Mouse (Mus musculus) R1 (cell line): ENCODE data around the gene Fam81b.
A peak's percentile ranks its signal among the peaks of the same experiment; 100 is the strongest.
"Not testable (repeated sequence)": the region's sequence is repeated elsewhere in the genome, so short reads cannot be mapped to it uniquely, and the experiment has no call there.

Experiments used
- DNase-seq: peaks from one replicate; pipeline ENCODE4 v3.0.0-alpha.2; 2018; ENCODE audit warnings: low read depth, low spot score

The Fam81b gene

GRCm38 (mm10) chr13:76304637-76305122 is at the start of gene Fam81b:
Gene Fam81b, minus strand, starts transcription at chr13:76305072.
- DNase-seq = peak; percentile 60

- DNase-seq = not testable (repeated sequence)
Measured at GRCm38 (mm10) chr13:76345941-76346340, 41.1 kb upstream of the Fam81b start.

GRCm38 (mm10) chr13:76318635-76319034 is 13.8 kb upstream of the Fam81b start:
- DNase-seq = no peak

- DNase-seq = no peak
Measured at GRCm38 (mm10) chr13:76311580-76311979, 6.7 kb upstream of the Fam81b start.

GRCm38 (mm10) chr13:76308811-76309210 is 3.9 kb upstream of the Fam81b start:
- no peak for DNase-seq

- DNase-seq = no peak
Measured at GRCm38 (mm10) chr13:76305655-76306365, 938 bp upstream of the Fam81b start.

- DNase-seq = no peak
Measured at GRCm38 (mm10) chr13:76305241-76305640, 369 bp upstream of the Fam81b start.

- DNase-seq = no peak
Measured at GRCm38 (mm10) chr13:76304201-76304600, 671 bp downstream of the Fam81b start.

GRCm38 (mm10) chr13:76303160-76303559 is 1.7 kb downstream of the Fam81b start:
- DNase-seq = no peak

- no peak for DNase-seq
Measured at GRCm38 (mm10) chr13:76302056-76302455, 2.8 kb downstream of the Fam81b start.

- peak; percentile 59 for DNase-seq
Measured at GRCm38 (mm10) chr13:76292050-76292449, 12.8 kb downstream of the Fam81b start.

GRCm38 (mm10) chr13:76284597-76284996 is 20.3 kb downstream of the Fam81b start:
- DNase-seq = no peak

GRCm38 (mm10) chr13:76264361-76265026 is 40.4 kb downstream of the Fam81b start:
- DNase-seq = no peak

GRCm38 (mm10) chr13:76258766-76259165 is 46.1 kb downstream of the Fam81b start:
- no peak for DNase-seq

- no peak for DNase-seq
Measured at GRCm38 (mm10) chr13:76256350-76256749, 48.5 kb downstream of the Fam81b start.

- no peak for DNase-seq
Measured at GRCm38 (mm10) chr13:76250092-76250491, 54.8 kb downstream of the Fam81b start.

GRCm38 (mm10) chr13:76249066-76249465 is 55.8 kb downstream of the Fam81b start:
- DNase-seq = no peak

GRCm38 (mm10) chr13:76215397-76215796 is 89.5 kb downstream of the Fam81b start:
- peak; percentile 51 for DNase-seq

GRCm38 (mm10) chr13:76214928-76215327 is 89.9 kb downstream of the Fam81b start:
- DNase-seq = no peak

- no peak for DNase-seq
Measured at GRCm38 (mm10) chr13:76199943-76200342, 104.9 kb downstream of the Fam81b start.

- DNase-seq = peak; percentile 16
Measured at GRCm38 (mm10) chr13:76197297-76197848, 107.5 kb downstream of the Fam81b start.

- no peak for DNase-seq
Measured at GRCm38 (mm10) chr13:76195431-76196138, 109.3 kb downstream of the Fam81b start.
